Mouse (Mus musculus) myocyte (in vitro differentiated cells): ENCODE measurements around the gene Map1b.

Experiments
- CEBPB ChIP-seq: IDR thresholded peaks from 2 replicates; pipeline ENCODE4 v1.6.1; 2011; ENCODE audit warnings: mild to moderate bottlenecking, moderate library complexity; ENCODE audit not compliant: poor library complexity, insufficient read depth, severe bottlenecking
- E2F4 ChIP-seq: IDR thresholded peaks from one replicate; pipeline ENCODE4 v1.6.1; 2011; ENCODE audit warnings: mild to moderate bottlenecking, control low read depth, moderate library complexity; ENCODE audit not compliant: insufficient read depth
- MAX ChIP-seq: IDR thresholded peaks from one replicate; pipeline ENCODE4 v1.6.1; 2011; ENCODE audit warnings: low read depth, mild to moderate bottlenecking, control low read depth
- MYOD1 ChIP-seq, 3 experiments: IDR thresholded peaks; one replicate each; pipeline ENCODE4 v1.6.1; 2011; ENCODE audit warnings: control low read depth in 2 of 3, low read depth in 2 of 3, mild to moderate bottlenecking in 2 of 3, moderate library complexity in 1 of 3; ENCODE audit not compliant: insufficient read length in 2 of 3, control insufficient read depth in 1 of 3
- MYOG ChIP-seq, 3 experiments: IDR thresholded peaks; one replicate each; pipeline ENCODE4 v1.6.1; 2011; ENCODE audit warnings: control low read depth in 2 of 3, low read depth in 2 of 3, mild to moderate bottlenecking in 2 of 3; ENCODE audit not compliant: insufficient read length in 2 of 3, control insufficient read depth in 1 of 3, insufficient read depth in 1 of 3
- POLR2A ChIP-seq: IDR thresholded peaks from one replicate; pipeline ENCODE4 v1.6.1; 2011; ENCODE audit warnings: low read depth, mild to moderate bottlenecking, control low read depth, moderate library complexity; ENCODE audit not compliant: insufficient read length
- POLR2AphosphoS2 ChIP-seq: IDR thresholded peaks from one replicate; pipeline ENCODE4 v1.6.1; 2011; ENCODE audit warnings: low read depth, control low read depth; ENCODE audit not compliant: insufficient read length
- REST ChIP-seq: IDR thresholded peaks from one replicate; pipeline ENCODE4 v1.6.1; 2011; ENCODE audit warnings: mild to moderate bottlenecking, control low read depth, moderate library complexity; ENCODE audit not compliant: insufficient read depth, insufficient read length
- SRF ChIP-seq: IDR thresholded peaks from one replicate; pipeline ENCODE4 v1.6.1; 2011; ENCODE audit warnings: low read depth; ENCODE audit not compliant: control insufficient read depth, insufficient read length
- TCF12 ChIP-seq: IDR thresholded peaks from one replicate; pipeline ENCODE4 v1.6.1; 2011; ENCODE audit warnings: mild to moderate bottlenecking, control low read depth; ENCODE audit not compliant: poor library complexity, insufficient read depth, severe bottlenecking
- USF1 ChIP-seq: IDR thresholded peaks from one replicate; pipeline ENCODE4 v1.6.1; 2011; ENCODE audit warnings: low read depth, mild to moderate bottlenecking, control low read depth, moderate library complexity

DNA sequence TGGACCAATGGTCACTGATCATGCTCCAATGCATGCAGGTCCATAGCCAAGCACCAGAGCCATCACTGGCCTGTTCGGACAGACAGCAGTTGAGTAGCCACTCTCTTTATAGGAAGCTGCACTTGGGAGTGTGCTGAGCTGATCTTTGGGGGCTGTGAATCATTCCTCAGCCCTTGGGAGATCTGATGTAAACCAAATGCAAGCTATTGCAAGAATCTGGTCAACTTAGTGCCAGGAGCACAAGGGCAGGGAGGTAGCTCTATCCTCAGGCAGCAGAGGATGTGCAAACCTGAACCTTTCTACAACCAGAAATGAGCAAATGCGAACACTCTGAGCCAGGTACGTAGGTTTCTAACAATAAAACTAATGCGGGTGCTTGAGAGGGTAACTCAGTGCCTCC, 26.3 kb downstream of the Map1b start:
- TF ChIP-seq POLR2A (no peak), MYOD1 (IDR thresholded peaks at IDR 0.05; ENCODE audit: control insufficient read depth in 1 of 3, insufficient read length in 2 of 3, low read depth in 2 of 3) (no peak), USF1 (no peak), MYOG (IDR thresholded peaks at IDR 0.05; ENCODE audit: control insufficient read depth in 1 of 3, insufficient read depth in 1 of 3, insufficient read length in 2 of 3, low read depth in 2 of 3) (no peak), TCF12 (no peak), POLR2AphosphoS2 (no peak), REST (no peak), MAX (no peak), CEBPB (peak; percentile 98), E2F4 (no peak), SRF (no peak)
